Mouse (Mus musculus) stomach, embryonic 16.5 days (tissue): Measurements from ENCODE around the gene Tmem259. TPM values are rescaled to one million over a fixed set of nuclear protein-coding genes. Genes with fewer than 3 reads are reported as not detected.

Experiments used
- ATAC-seq: fragments of 200-750 bp; cut with Nextera tagmentation; 2 replicates; pipeline ENCODE4 v1.8.0; 2017; ENCODE audit warnings: moderate number of reproducible peaks, moderate TSS enrichment; ENCODE audit not compliant: insufficient read depth, low FRiP score
- H3K27ac ChIP-seq: fragments of 300-500 bp; sonication (generic); 2 replicates; pipeline ENCODE4 v1.5.1; 2014; ENCODE audit warnings: low read length
- H3K27me3 ChIP-seq: fragments of 300-500 bp; sonication (generic); 2 replicates; pipeline ENCODE4 v1.6.1; 2014; ENCODE audit warnings: low read length, control low read depth, mixed read lengths; ENCODE audit not compliant: control insufficient read depth, insufficient read depth
- H3K36me3 ChIP-seq: fragments of 300-500 bp; sonication (generic); 2 replicates; pipeline ENCODE4 v1.6.1; 2014; ENCODE audit warnings: low read length; ENCODE audit not compliant: control insufficient read depth, insufficient read depth
- H3K4me1 ChIP-seq: fragments of 300-500 bp; sonication (generic); 2 replicates; pipeline ENCODE4 v1.6.1; 2014; ENCODE audit warnings: low read length, control low read depth, mixed read lengths; ENCODE audit not compliant: control insufficient read depth, insufficient read depth
- H3K4me2 ChIP-seq: fragments of 300-500 bp; sonication (generic); 2 replicates; pipeline ENCODE4 v1.6.1; 2014; ENCODE audit warnings: low read depth, low read length, mixed read lengths
- H3K4me3 ChIP-seq: fragments of 300-500 bp; sonication (generic); replicated peaks from 2 replicates; pipeline ENCODE4 v1.5.1; 2014; ENCODE audit warnings: mild to moderate bottlenecking, low read length
- H3K9ac ChIP-seq: fragments of 300-500 bp; sonication (generic); 2 replicates; pipeline ENCODE4 v1.6.1; 2014; ENCODE audit warnings: low read length
- H3K9me3 ChIP-seq: fragments of 300-500 bp; sonication (generic); replicated peaks from 2 replicates; pipeline ENCODE4 v1.6.1; 2016; ENCODE audit warnings: low read length, control low read depth; ENCODE audit not compliant: control insufficient read depth
- WGBS: fragments of 180-500 bp; shearing (Covaris S2); extraction: QIAGEN DNeasy Blood & Tissue Kit; methylation state at CpG from one replicate; pipeline ENCODE4 v1.1.7; 2014; 5-methylcytosine and 5-hydroxymethylcytosine counted together
- polyA plus RNA-seq: library from polyadenylated mRNA; unstranded; fragments of >200 nt; fragmentation: Nextera tagmentation; extraction: Ambion mirVana; gene quantifications from 2 replicates; pipeline ENCODE4 v1.2.1, GENCODE M21; 2015

Tmem259 gene
- polyA plus RNA-seq, 1 experiment from 2014 or later, result 5.6 TPM

DNA sequence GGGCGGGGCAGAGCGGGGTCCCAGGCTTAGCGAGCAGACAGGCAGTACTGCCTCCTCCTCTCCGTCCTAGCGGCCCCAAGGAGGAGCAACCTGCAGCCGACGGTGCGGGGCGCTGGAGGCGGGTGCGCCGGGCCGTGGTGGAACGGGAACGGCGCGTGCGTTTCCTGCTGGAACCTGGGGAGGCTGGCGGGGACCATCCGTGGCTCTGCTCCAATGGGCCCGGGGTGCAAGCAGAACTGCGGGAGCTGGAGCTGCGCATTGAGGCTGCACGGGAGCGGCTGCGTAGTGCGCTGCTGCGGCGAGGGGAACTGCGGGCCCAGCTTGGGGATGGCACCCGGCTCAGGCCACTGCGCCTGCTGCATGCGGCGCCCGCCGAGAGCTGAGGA is 7.4 kb downstream of the Tmem259 start:
- no peak overlapping the region for H3K4me2 ChIP-seq
- no peak overlapping the region for H3K4me3 ChIP-seq
- no peak overlapping the region for H3K27ac ChIP-seq
- 0 out of 2 replicates have a peak, but pooled peaks cover 9% of the 10 kb centered on the region for H3K9me3 ChIP-seq
- H3K4me1 ChIP-seq, result no peaks in the 10 kb centered on the region
- WGBS, result 78% methylated on average over 36 of the region's 36 CpGs
- peaks cover 38% of the 10 kb centered on the region for H3K36me3 ChIP-seq
- ATAC-seq, result no peak
- H3K27me3 ChIP-seq, result no peaks in the 10 kb centered on the region; the same call in 1 of the 2 replicates
- no peak overlapping the region for H3K9ac ChIP-seq

DNA sequence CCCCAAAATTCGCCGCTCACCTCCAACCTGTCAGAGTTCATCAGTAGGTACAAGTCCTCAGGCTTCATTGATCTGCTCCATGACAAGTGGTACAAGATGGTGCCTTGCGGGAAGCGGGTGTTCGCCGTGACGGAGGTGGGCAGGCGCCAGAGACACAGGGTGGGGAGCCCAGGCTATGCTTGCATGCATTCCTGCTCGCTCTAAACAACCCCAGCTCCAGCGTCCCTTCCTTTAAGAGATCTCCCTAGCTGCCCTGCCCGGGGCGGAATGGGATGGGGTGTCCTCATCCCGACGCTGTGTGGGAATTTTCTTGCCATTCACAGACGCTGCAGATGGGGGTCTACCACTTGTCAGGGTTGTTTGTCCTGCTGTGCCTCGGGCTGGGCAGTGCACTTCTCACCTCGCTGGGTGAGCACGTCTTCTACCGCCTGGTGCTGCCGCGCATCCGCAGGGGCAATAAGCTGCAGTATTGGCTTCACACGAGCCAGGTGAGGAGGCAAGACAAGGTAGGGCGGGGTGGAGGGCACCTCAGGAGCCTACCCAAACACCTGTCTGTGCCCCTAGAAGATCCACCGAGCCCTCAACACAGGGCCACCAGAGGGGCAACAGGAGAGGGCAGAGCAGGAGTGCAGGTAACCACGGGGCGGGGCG is 7.9 kb downstream of the Tmem259 start:
- ATAC-seq, result no peak
- Histone ChIP-seq H3K27me3 (no peaks in the 10 kb centered on the region; the same call in 1 of the 2 replicates), H3K4me1 (peaks cover 2% of the 10 kb centered on the region), H3K4me2 (no peak overlapping the region), H3K4me3 (no peak overlapping the region), H3K27ac (no peak overlapping the region), H3K36me3 (peaks cover 38% of the 10 kb centered on the region), H3K9me3 (0 out of 2 replicates have a peak, but pooled peaks cover 9% of the 10 kb centered on the region), H3K9ac (no peak overlapping the region)
- WGBS, result 84% methylated on average over 28 of the region's 28 CpGs

DNA sequence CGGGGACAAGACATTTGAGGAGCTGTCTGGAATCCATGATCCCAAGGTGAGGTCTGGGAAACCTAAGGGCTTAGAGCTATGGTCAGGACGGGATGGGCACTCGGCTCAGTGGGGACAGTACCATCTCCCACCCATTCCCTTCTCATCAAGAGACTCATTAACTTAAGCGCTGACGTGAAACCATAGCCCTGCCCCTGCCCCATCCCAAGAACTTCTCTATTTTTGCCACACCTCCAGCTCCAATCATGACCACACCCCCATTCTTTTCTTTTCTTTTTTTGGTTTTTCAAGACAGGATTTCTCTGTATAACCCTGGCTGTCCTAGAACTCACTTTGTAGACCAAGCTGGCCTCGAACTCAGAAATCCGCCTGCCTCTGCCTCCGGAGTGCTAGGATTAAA is 9.5 kb downstream of the Tmem259 start:
- Histone ChIP-seq H3K4me2 (no peak overlapping the region), H3K27me3 (peaks cover 2% of the 10 kb centered on the region; the same call in 1 of the 2 replicates), H3K4me1 (peaks cover 11% of the 10 kb centered on the region), H3K9me3 (0 out of 2 replicates have a peak, but pooled peaks cover 9% of the 10 kb centered on the region), H3K27ac (no peak overlapping the region), H3K9ac (no peak overlapping the region), H3K4me3 (no peak overlapping the region), H3K36me3 (peaks cover 38% of the 10 kb centered on the region)
- no peak for ATAC-seq
- WGBS, result 79% methylated on average over 8 of the region's 8 CpGs

DNA sequence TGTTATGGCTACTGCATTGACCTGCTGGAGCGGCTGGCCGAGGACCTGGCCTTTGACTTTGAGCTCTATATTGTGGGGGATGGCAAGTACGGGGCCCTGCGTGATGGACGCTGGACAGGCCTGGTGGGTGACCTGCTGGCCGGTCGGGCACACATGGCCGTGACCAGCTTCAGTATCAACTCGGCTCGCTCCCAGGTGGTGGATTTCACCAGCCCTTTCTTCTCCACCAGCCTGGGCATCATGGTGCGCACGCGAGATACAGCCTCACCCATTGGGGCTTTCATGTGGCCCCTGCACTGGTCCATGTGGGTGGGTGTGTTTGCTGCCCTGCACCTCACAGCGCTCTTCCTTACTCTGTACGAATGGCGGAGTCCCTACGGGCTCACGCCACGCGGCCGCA is 10.0 kb downstream of the Tmem259 start:
- peaks cover 2% of the 10 kb centered on the region; the same call in 1 of the 2 replicates for H3K27me3 ChIP-seq
- WGBS, result 86% methylated on average over 21 of the region's 21 CpGs
- H3K4me2 ChIP-seq, result no peak overlapping the region
- ATAC-seq, result no peak
- no peak overlapping the region for H3K4me3 ChIP-seq
- H3K27ac ChIP-seq, result no peak overlapping the region
- no peak overlapping the region for H3K9ac ChIP-seq
- peaks cover 11% of the 10 kb centered on the region for H3K4me1 ChIP-seq
- peaks cover 38% of the 10 kb centered on the region for H3K36me3 ChIP-seq
- H3K9me3 ChIP-seq, result 0 out of 2 replicates have a peak, but pooled peaks cover 9% of the 10 kb centered on the region

DNA sequence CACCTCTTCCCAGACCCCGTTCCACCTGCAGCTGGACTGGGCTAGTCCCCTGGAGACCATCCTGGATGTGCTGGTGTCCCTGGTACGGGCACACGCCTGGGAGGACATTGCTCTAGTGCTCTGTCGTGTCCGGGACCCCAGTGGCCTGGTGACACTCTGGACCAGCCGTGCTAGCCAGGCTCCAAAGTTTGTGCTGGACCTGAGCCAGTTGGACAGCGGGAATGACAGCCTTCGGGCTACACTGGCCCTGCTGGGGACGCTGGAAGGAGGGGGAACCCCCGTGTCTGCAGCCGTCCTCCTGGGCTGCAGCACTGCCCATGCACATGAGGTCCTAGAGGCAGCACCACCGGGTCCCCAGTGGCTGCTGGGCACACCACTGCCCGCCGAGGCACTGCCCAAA is 11.3 kb downstream of the Tmem259 start:
- H3K9ac ChIP-seq, result no peak overlapping the region
- H3K9me3 ChIP-seq, result 0 out of 2 replicates have a peak, but pooled peaks cover 8% of the 10 kb centered on the region
- H3K27me3 ChIP-seq, result peaks cover 2% of the 10 kb centered on the region; the same call in 1 of the 2 replicates
- H3K4me3 ChIP-seq, result no peak overlapping the region
- H3K4me1 ChIP-seq, result peaks cover 18% of the 10 kb centered on the region
- H3K36me3 ChIP-seq, result peaks cover 29% of the 10 kb centered on the region
- no peak overlapping the region for H3K27ac ChIP-seq
- H3K4me2 ChIP-seq, result no peak overlapping the region
- 61% methylated on average over 14 of the region's 14 CpGs for WGBS
- no peak for ATAC-seq

DNA sequence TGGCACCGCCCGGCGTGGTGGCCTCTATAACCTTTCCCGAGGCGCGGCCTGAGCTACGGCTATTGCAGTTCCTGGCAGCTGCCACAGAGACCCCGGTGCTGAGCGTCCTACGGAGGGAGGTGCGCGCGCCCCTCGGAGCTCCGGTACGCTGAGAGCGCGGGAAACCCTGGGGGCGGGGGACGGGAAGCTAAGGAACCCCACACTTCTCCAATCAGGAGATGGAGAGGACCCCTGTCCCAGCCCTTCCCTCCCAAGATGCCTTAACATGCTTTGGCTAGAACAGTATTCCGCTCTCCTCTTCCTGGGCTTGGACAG is 13.0 kb downstream of the Tmem259 start:
- no peaks in the 10 kb centered on the region for H3K9me3 ChIP-seq
- H3K27me3 ChIP-seq, result peaks cover 2% of the 10 kb centered on the region; the same call in 1 of the 2 replicates
- peaks cover 18% of the 10 kb centered on the region for H3K4me1 ChIP-seq
- H3K4me3 ChIP-seq, result peak overlapping the region; percentile 50
- ATAC-seq, result no peak
- no peak overlapping the region for H3K27ac ChIP-seq
- H3K36me3 ChIP-seq, result peaks cover 23% of the 10 kb centered on the region
- 3% methylated on average over 21 of the region's 21 CpGs for WGBS
- peak overlapping the region; percentile 89 for H3K4me2 ChIP-seq
- H3K9ac ChIP-seq, result peak overlapping the region; percentile 75

DNA sequence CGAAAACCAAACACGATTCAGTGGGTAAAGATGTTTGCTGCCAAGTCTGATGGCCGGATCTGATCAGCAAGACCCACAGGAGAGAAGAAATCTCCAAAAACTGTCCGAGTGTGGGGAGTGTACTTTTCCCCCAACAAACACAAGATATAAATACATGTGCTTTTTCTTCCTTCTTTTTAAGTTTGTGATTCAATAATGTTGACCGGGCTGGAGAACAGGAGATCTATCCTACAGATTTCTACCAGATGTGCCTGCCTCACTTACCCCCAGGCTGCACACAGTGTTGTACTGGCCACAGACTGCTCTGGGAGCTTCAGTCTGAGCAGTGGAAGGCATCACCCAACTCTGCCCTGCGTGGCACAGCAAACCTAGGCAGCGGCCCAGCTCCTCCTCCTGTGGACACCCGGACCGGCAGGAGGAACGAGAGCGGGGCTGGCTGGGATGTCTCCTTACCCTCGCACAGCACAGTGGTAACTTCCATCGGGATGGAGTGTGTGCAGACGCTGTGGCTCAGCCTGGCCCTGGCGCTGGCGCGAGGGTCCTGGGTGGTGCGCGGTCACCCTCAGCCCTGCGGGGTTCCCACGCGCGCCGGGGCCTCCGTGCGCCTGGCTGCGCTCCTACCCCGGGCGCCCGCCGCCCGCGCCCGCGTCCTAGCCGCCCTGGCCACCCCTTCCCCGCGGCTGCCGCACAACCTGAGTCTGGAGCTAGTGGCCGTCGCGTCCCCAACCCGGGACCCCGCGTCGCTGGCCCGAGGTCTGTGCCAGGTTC is 13.5 kb downstream of the Tmem259 start, which contains the start of gene Grin3b:
Gene Grin3b, plus strand, starts transcription at position 301 of the 768 bp plus-strand sequence.
- WGBS, result 6% methylated on average over 45 of the region's 47 CpGs
- H3K9ac ChIP-seq, result peak within 1 kb of the TSS; percentile 75
- peak within 1 kb of the TSS; percentile 50 for H3K4me3 ChIP-seq
- ATAC-seq, result no peak
- peak within 1 kb of the TSS; percentile 89 for H3K4me2 ChIP-seq
- H3K4me1 ChIP-seq, result peaks cover 18% of the 10 kb centered on the region
- H3K27me3 ChIP-seq, result peaks cover 2% of the 10 kb centered on the region; the same call in 1 of the 2 replicates
- H3K9me3 ChIP-seq, result no peaks in the 10 kb centered on the region
- H3K27ac ChIP-seq, result no peak within 1 kb of the TSS
- peaks cover 23% of the 10 kb centered on the region for H3K36me3 ChIP-seq

DNA sequence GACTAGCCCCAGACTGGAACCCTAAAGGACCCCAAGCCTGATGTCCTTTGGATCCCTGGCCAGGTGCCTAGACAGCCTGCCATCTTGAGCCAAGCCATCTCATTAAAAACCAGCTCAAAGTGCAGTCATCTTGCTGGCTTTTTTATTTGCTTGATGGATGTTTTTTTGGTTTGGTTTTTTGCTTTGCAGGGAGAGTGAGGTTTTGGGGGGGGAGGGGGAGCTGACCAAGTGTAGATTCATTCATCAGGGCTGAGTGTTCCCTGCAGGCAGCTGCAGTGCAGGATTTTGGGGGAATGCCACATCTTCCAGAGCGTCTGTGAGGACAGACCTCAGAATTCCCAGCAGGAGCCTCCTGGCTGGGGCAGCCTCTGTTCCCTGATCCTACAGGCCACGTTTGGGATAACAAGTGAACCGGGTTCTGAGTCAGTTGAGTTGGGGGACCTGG is 15.0 kb downstream of the Tmem259 start:
- WGBS, result 21% methylated on average over 3 of the region's 3 CpGs
- peaks cover 18% of the 10 kb centered on the region for H3K36me3 ChIP-seq

DNA sequence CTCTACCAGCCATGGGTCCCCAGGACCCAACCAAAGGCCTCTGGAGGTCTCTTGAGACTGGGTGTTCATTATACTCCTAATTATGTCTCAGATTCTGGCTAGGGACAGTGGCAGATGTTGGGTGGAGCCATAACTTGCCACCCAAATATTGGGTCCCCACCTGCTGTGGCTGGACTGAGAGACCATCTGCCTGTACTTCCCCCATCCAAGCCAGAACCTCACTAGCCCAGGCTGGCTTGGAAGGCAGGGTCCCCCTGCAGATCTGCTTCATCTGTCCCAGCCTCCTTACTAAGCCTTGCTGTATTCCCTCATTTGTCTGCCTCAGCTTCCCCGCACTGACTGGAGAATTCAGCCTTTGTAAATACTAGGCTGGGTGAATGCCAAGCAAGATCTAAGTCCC is 15.9 kb downstream of the Tmem259 start:
- 71% methylated on average over 1 of the region's 1 CpGs for WGBS
- no peak for ATAC-seq
- peaks cover 18% of the 10 kb centered on the region for H3K36me3 ChIP-seq

More for the DNA sequence above, 15.0 kb downstream of the Tmem259 start:
- peaks cover 18% of the 10 kb centered on the region for H3K4me1 ChIP-seq
- 0 out of 2 replicates have a peak overlapping the region, but pooled peaks have one; percentile 38 for H3K27ac ChIP-seq
- H3K4me3 ChIP-seq, result no peak overlapping the region
- no peak for ATAC-seq
- H3K9me3 ChIP-seq, result no peaks in the 10 kb centered on the region
- peaks cover 2% of the 10 kb centered on the region; the same call in 1 of the 2 replicates for H3K27me3 ChIP-seq
- no peak overlapping the region for H3K9ac ChIP-seq
- H3K4me2 ChIP-seq, result no peak overlapping the region

More for the DNA sequence above, 15.9 kb downstream of the Tmem259 start:
- H3K4me2 ChIP-seq, result no peak overlapping the region
- H3K4me3 ChIP-seq, result no peak overlapping the region
- H3K9ac ChIP-seq, result no peak overlapping the region
- no peaks in the 10 kb centered on the region for H3K9me3 ChIP-seq
- peaks cover 18% of the 10 kb centered on the region for H3K4me1 ChIP-seq
- H3K27ac ChIP-seq, result 0 out of 2 replicates have a peak overlapping the region, but pooled peaks have one; percentile 38
- H3K27me3 ChIP-seq, result peaks cover 2% of the 10 kb centered on the region; the same call in 1 of the 2 replicates
